Mouse (Mus musculus): ENCODE data around the gene Polr2f. TPM values are rescaled to one million over a fixed set of nuclear protein-coding genes. Genes with fewer than 3 reads are reported as not detected.
A peak's percentile ranks its signal among the peaks of the same experiment; 100 is the strongest.

Polr2f gene
- polyA plus RNA-seq, 1 experiment = 436 TPM

GRCm38 (mm10) chr15:79097135-79097534, 43.7 kb upstream of the Polr2f start:
- peaks cover 41% of the 10 kb centered on the region for H3K36me3 ChIP-seq (ENCODE audit: control insufficient read depth, insufficient read depth)
- TF ChIP-seq CTCF (IDR thresholded peaks at IDR 0.05; ENCODE audit: control insufficient read depth, insufficient read depth, insufficient read length) = no peak
- no peak for TF ChIP-seq CEBPB (IDR thresholded peaks at IDR 0.05; ENCODE audit: low read depth)
- no peak for TF ChIP-seq MAX (IDR thresholded peaks at IDR 0.05)
- no peak for TF ChIP-seq MYOD1 (IDR thresholded peaks at IDR 0.05; ENCODE audit: control insufficient read depth, insufficient read length, low read depth)
- TF ChIP-seq FOSL1 (IDR thresholded peaks at IDR 0.05; ENCODE audit: insufficient read depth, low read length, poor library complexity, severe bottlenecking) = no peak
- TF ChIP-seq MYOG (IDR thresholded peaks at IDR 0.05; ENCODE audit: control insufficient read depth, extremely low read depth, insufficient read length) = no peak
- H3ac ChIP-seq (ENCODE audit: control insufficient read depth, insufficient read length, low read depth) = no peak overlapping the region
- H3K79me3 ChIP-seq (ENCODE audit: low read depth) = no peaks in the 10 kb centered on the region
- no peaks in the 10 kb centered on the region for H3K27me3 ChIP-seq (ENCODE audit: control insufficient read depth, insufficient read depth, insufficient read length)
- H3K79me2 ChIP-seq (ENCODE audit: control insufficient read depth, insufficient read depth) = peaks cover 2% of the 10 kb centered on the region
- H3K4me3 ChIP-seq (ENCODE audit: insufficient read depth, poor library complexity, severe bottlenecking) = no peak overlapping the region

DNA sequence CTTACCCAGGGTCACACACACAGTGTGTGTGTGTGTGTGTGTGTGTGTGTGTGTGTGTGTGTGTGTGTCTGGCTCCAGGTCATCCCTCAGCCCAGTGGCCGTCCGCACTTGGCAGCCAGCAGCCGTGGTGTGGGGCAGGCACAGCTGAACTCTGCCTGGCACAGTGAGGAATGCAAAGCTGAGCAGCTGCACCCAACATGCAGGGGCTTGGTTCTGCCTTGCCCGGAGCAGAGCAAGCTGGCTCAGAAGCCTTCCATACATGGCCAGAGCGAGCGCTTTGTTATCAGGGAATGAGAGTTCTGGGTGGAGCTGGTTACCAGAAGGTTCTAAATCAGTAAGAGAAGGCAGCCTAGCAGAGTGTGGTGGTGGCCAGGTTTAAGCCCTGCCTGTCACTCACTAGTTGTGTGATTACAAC, 43.2 kb upstream of the Polr2f start:
- H3K27me3 ChIP-seq (ENCODE audit: control insufficient read depth, insufficient read depth, insufficient read length) = no peaks in the 10 kb centered on the region
- H3K4me3 ChIP-seq (ENCODE audit: insufficient read depth, poor library complexity, severe bottlenecking) = no peak overlapping the region
- no peak for TF ChIP-seq CEBPB (IDR thresholded peaks at IDR 0.05; ENCODE audit: low read depth)
- peak; percentile 42 for TF ChIP-seq MYOD1 (IDR thresholded peaks at IDR 0.05; ENCODE audit: control insufficient read depth, insufficient read length, low read depth)
- no peaks in the 10 kb centered on the region for H3K79me2 ChIP-seq (ENCODE audit: control insufficient read depth, insufficient read depth)
- peaks cover 36% of the 10 kb centered on the region for H3K36me3 ChIP-seq (ENCODE audit: control insufficient read depth, insufficient read depth)
- H3ac ChIP-seq (ENCODE audit: control insufficient read depth, insufficient read length, low read depth) = no peak overlapping the region
- no peaks in the 10 kb centered on the region for H3K79me3 ChIP-seq (ENCODE audit: low read depth)

- Histone ChIP-seq H3K36me3 (ENCODE audit: control insufficient read depth, insufficient read depth) (peaks cover 30% of the 10 kb centered on the region), H3K4me3 (ENCODE audit: insufficient read depth, poor library complexity, severe bottlenecking) (no peak overlapping the region), H3K79me3 (ENCODE audit: low read depth) (no peaks in the 10 kb centered on the region), H3K27me3 (ENCODE audit: control insufficient read depth, insufficient read depth, insufficient read length) (no peaks in the 10 kb centered on the region), H3ac (ENCODE audit: control insufficient read depth, insufficient read length, low read depth) (no peak overlapping the region), H3K79me2 (ENCODE audit: control insufficient read depth, insufficient read depth) (no peaks in the 10 kb centered on the region)
- no peak for TF ChIP-seq MYOG (IDR thresholded peaks at IDR 0.05; ENCODE audit: control insufficient read depth, extremely low read depth, insufficient read length)
- no peak for TF ChIP-seq FOSL1 (IDR thresholded peaks at IDR 0.05; ENCODE audit: insufficient read depth, low read length, poor library complexity, severe bottlenecking)
- TF ChIP-seq MAX (IDR thresholded peaks at IDR 0.05) = no peak
- TF ChIP-seq CTCF (IDR thresholded peaks at IDR 0.05; ENCODE audit: control insufficient read depth, insufficient read depth, insufficient read length) = no peak
- TF ChIP-seq CEBPB (IDR thresholded peaks at IDR 0.05; ENCODE audit: low read depth) = no peak
- TF ChIP-seq USF1 (IDR thresholded peaks at IDR 0.05; ENCODE audit: low read depth) = no peak
- TF ChIP-seq MYOD1 (IDR thresholded peaks at IDR 0.05; ENCODE audit: control insufficient read depth, insufficient read length, low read depth) = no peak
These were observed 42.6 kb upstream of the Polr2f start for GRCm38 (mm10) chr15:79098220-79098619.

- no peaks in the 10 kb centered on the region for H3K79me2 ChIP-seq (ENCODE audit: control insufficient read depth, insufficient read depth)
- no peak overlapping the region for H3ac ChIP-seq (ENCODE audit: control insufficient read depth, insufficient read length, low read depth)
- no peaks in the 10 kb centered on the region for H3K27me3 ChIP-seq (ENCODE audit: control insufficient read depth, insufficient read depth, insufficient read length)
- no peaks in the 10 kb centered on the region for H3K79me3 ChIP-seq (ENCODE audit: low read depth)
- TF ChIP-seq CTCF (IDR thresholded peaks at IDR 0.05; ENCODE audit: control insufficient read depth, insufficient read depth, insufficient read length) (no peak), MYOD1 (IDR thresholded peaks at IDR 0.05; ENCODE audit: control insufficient read depth, insufficient read length, low read depth) (no peak), FOSL1 (IDR thresholded peaks at IDR 0.05; ENCODE audit: insufficient read depth, low read length, poor library complexity, severe bottlenecking) (no peak), USF1 (IDR thresholded peaks at IDR 0.05; ENCODE audit: low read depth) (no peak), MYOG (IDR thresholded peaks at IDR 0.05; ENCODE audit: control insufficient read depth, extremely low read depth, insufficient read length) (no peak), MAX (IDR thresholded peaks at IDR 0.05) (no peak), CEBPB (IDR thresholded peaks at IDR 0.05; ENCODE audit: low read depth) (no peak)
- no peak overlapping the region for H3K4me3 ChIP-seq (ENCODE audit: insufficient read depth, poor library complexity, severe bottlenecking)
- peaks cover 24% of the 10 kb centered on the region for H3K36me3 ChIP-seq (ENCODE audit: control insufficient read depth, insufficient read depth)
These were observed 41.9 kb upstream of the Polr2f start for GRCm38 (mm10) chr15:79098868-79099267.

GRCm38 (mm10) chr15:79099456-79099855, 41.4 kb upstream of the Polr2f start:
- Histone ChIP-seq H3K79me3 (ENCODE audit: low read depth) (no peaks in the 10 kb centered on the region), H3K36me3 (ENCODE audit: control insufficient read depth, insufficient read depth) (peaks cover 18% of the 10 kb centered on the region), H3ac (ENCODE audit: control insufficient read depth, insufficient read length, low read depth) (no peak overlapping the region), H3K79me2 (ENCODE audit: control insufficient read depth, insufficient read depth) (no peaks in the 10 kb centered on the region), H3K4me3 (ENCODE audit: insufficient read depth, poor library complexity, severe bottlenecking) (no peak overlapping the region), H3K27me3 (ENCODE audit: control insufficient read depth, insufficient read depth, insufficient read length) (no peaks in the 10 kb centered on the region)
- TF ChIP-seq USF1 (IDR thresholded peaks at IDR 0.05; ENCODE audit: low read depth) = no peak
- no peak for TF ChIP-seq MAX (IDR thresholded peaks at IDR 0.05)
- no peak for TF ChIP-seq CTCF (IDR thresholded peaks at IDR 0.05; ENCODE audit: control insufficient read depth, insufficient read depth, insufficient read length)
- no peak for TF ChIP-seq FOSL1 (IDR thresholded peaks at IDR 0.05; ENCODE audit: insufficient read depth, low read length, poor library complexity, severe bottlenecking)
- TF ChIP-seq MYOG (IDR thresholded peaks at IDR 0.05; ENCODE audit: control insufficient read depth, extremely low read depth, insufficient read length) = no peak
- TF ChIP-seq MYOD1 (IDR thresholded peaks at IDR 0.05; ENCODE audit: control insufficient read depth, insufficient read length, low read depth) = no peak
- TF ChIP-seq CEBPB (IDR thresholded peaks at IDR 0.05; ENCODE audit: low read depth) = no peak

- H3K27me3 ChIP-seq (ENCODE audit: control insufficient read depth, insufficient read depth, insufficient read length) = no peaks in the 10 kb centered on the region
- H3ac ChIP-seq (ENCODE audit: control insufficient read depth, insufficient read length, low read depth) = no peak overlapping the region
- H3K36me3 ChIP-seq (ENCODE audit: control insufficient read depth, insufficient read depth) = peaks cover 12% of the 10 kb centered on the region
- no peak overlapping the region for H3K4me3 ChIP-seq (ENCODE audit: insufficient read depth, poor library complexity, severe bottlenecking)
- TF ChIP-seq MYOG (IDR thresholded peaks at IDR 0.05; ENCODE audit: control insufficient read depth, extremely low read depth, insufficient read length) (no peak), FOSL1 (IDR thresholded peaks at IDR 0.05; ENCODE audit: insufficient read depth, low read length, poor library complexity, severe bottlenecking) (no peak), CEBPB (IDR thresholded peaks at IDR 0.05; ENCODE audit: low read depth) (no peak), MYOD1 (IDR thresholded peaks at IDR 0.05; ENCODE audit: control insufficient read depth, insufficient read length, low read depth) (no peak), CTCF (IDR thresholded peaks at IDR 0.05; ENCODE audit: control insufficient read depth, insufficient read depth, insufficient read length) (no peak), MAX (IDR thresholded peaks at IDR 0.05) (no peak)
- H3K79me2 ChIP-seq (ENCODE audit: control insufficient read depth, insufficient read depth) = no peaks in the 10 kb centered on the region
- no peaks in the 10 kb centered on the region for H3K79me3 ChIP-seq (ENCODE audit: low read depth)
These were observed 40.4 kb upstream of the Polr2f start for GRCm38 (mm10) chr15:79100391-79100790.
